Mouse (Mus musculus): Measurements from ENCODE around the gene Aox3.

DNA sequence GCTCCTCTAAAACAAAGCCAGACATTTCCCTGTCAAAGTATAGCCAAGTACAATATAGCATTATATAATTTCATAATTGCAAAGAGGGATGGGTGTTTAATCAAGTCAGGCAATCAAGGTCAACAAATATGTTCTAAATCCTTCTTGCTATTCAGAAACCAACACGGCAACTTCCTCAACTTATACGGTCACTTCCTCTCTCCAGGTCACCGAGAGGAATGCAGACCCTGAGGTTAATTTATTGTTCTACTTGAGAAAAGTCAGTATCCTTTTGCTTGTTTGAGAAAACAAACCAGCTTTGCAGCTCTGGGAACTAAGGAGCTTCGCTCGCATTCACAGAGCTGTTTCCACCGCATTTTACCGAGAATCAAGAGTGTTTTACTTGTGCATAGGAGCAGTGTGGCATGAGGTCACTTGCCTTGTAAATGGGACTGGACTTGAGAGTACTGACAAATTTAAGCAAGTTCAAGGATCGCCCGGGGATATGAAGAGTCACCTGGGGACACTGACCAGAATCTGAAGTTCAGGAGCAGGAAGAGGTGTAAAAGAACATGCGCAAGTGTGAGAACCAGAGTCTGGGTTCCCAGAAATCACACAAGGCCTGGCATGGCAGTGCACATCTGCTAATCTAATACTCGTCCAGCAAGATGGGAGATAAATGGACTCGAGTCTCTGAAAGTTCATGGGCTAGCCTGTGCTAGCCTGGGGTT, 1.9 kb downstream of the Aox3 start:
- no peak for TF ChIP-seq EP300 (IDR thresholded peaks at IDR 0.05; ENCODE audit: insufficient read depth, low read depth, low read length)
- TF ChIP-seq CTCF (IDR thresholded peaks at IDR 0.05; ENCODE audit: low read depth, low read length), result no peak
- no peak for TF ChIP-seq POLR2A (IDR thresholded peaks at IDR 0.05; ENCODE audit: insufficient read depth, low read length)

All from ES-Bruce4 (cell line).